Mouse (Mus musculus) mesoderm, embryonic 11.5 days (tissue): Measurements from ENCODE around the gene Tmem39a.

Experiments used
- DNase-seq: peaks from one replicate; pipeline ENCODE4 v3.0.0-alpha.2; 2012; ENCODE audit warnings: low read depth, low spot score

The Tmem39a gene

DNA sequence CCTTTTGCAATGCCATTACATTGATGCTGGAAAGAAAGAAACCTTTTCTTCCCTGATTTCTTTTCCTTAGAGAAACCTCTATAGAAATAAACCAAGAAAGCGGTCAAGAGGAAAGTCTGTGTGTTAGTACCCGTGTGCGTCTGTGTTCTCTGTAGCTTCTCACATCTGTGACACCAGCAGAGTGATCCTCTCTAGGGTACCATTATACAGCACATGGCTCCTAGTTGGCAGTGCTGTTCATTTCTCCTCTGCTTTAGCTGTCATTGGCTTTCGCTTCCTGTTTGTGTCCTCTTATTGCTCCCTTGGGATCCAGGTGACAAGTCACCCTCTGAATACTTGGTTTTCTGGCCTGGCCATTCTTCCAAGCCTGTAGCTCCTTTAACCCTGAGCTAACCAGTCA lies 29.1 kb downstream of the Tmem39a start:
- no peak for DNase-seq

DNA sequence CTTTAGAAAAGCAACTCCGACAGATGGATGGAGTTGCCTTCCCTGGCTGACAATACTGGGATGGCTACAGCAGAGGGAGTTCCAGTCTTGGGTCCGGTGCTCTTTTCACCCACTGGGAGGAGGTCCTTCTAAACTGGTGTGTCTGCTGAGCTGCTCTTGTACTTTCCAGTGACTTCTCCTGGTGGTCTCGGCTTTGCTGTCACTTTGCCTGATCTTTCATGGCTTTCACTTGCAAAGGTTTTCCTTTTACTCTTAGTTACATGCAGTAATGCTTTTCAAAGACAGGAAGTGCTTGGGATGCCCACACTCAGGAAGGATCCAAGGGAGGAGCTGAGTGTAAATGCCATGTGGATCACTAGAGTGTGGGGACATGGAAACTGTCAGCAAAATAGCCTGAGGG lies 33.0 kb downstream of the Tmem39a start:
- no peak for DNase-seq

DNA sequence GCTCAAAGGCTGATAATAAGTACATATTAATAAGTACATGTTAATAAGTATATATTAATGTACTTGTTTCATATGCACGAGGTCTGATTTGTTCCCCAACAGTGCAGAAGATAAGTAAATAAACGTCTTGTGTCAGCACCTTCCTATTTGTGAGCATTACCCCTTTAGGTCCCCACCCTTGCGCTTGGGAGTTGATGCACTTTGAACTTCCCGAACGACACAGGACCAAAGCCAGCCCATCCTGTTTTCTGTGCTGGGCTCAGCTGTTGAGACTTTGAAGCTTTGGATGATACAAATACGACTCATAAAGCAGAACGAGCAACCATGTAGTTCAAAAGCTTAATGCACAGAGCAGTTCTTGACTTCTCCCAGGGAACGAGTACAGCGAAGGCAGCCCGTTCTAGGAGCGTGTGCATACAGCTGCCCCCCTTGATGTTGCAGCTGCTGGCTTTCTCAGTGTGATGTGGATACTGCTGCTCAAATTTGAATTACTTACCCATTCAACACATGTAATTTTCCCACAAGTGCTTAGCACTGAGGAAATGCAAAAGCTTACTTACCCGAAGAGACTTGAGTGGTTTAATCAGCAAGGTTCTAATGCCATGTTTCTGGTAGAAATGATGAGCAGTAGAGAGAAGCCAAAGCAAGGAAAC lies 33.7 kb downstream of the Tmem39a start:
- no peak for DNase-seq

DNA sequence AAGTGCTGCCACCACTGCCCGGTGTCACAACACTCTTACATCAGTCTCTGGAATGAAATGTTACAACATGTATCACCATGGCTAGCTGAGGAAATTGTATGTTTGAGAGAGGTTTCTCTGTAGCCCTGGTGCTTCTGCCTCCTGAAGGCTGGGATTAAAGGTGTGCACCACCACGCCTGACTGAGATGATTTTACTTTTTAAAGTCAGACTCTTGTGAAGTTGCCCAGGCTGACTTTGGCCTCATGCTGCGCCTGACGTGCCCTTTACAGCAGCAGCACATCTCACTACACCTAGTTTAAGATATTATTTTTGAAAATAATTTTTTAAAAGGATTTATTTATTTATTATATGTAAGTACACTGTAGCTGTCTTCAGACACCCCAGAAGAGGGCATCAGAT lies 34.4 kb downstream of the Tmem39a start:
- no peak for DNase-seq

DNA sequence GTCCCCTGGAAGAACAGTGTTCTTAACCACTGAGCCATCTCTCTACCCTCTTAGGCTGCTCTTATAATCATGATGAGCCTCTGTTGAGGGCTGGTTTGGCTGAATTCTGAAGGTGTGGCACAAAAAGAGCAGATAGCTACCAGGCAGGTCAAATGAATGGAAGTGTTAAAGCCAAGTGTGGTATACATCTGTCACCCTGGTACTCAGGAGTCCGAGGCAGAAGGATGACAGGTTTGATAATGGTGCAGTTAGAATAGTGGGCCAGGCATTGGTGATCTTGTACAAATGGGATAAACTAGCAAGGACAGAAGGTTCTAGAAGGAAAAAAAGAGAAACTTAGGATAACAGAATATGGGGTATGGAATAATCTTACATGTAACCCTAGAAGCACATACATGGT lies 35.9 kb downstream of the Tmem39a start:
- no peak for DNase-seq

DNA sequence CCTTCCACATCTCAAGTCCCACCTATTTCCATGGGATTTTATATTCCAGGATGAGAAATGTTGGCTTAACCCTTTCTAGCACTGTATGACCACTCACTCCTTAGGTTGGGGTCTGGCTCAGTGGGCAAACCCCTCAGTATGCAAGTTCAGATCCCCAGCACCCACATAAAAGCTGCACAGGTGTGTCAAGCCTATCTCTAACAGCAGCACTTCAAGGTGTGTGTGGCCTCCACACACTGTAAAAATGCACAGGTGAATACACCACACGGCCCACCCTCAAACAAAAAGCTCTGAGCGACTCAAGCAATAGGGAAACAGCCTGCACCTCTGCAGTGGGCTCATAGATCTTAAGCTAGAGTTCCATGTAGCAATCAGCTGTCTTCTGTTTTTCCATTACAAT lies 37.6 kb downstream of the Tmem39a start:
- no peak for DNase-seq

DNA sequence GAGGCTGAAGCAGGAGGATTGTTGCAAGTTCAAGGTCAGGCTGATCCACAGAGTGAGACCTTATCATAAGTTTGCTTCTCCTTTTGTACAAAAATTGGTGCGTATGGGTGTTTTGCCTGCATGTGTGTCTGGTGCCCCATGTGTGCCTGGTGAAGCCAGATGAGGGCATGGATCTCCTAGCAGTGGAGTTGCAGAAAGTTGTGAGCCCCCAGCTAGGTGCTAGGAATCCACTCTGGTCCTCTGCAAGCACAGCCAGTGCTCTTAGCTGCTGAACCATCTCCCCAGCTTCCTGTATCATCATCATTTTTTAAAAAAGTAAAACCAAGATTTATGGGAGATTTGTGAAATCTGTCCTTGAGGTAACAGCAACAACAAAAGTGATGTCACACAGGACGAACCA lies 38.2 kb downstream of the Tmem39a start:
- DNase-seq, result no peak

DNA sequence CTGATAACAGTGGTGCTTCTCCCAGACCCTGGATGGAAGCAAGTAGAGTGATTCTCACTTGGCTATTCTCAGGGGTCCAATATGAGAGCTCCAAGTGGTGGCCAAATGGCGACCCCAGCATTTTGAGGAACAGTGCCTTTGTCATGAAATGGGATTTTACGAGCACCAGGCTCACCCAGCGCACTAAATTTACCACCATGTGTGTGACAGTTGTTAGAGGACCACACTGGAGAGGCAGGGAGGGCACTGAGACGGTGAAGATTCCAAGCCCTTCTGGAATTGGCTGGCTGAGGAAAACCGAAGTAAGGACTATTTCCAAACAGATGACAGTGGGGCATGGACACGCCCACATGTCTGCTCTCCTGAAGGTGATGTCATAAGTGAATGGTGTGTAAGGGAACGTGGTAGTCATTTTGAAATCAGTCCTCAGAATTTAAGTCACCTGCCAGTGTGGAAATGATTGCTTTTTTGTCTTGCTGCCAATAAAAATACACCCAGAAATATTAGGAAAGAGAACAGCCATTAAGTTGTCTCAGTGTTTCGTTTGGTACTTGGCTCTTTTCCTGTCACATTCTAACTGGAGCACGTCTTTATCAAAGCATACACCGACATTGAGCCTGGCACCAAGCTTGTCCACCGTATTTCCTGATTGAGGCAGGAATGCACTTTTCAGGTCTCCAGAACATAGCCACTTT lies 40.6 kb downstream of the Tmem39a start:
- DNase-seq, result no peak

DNA sequence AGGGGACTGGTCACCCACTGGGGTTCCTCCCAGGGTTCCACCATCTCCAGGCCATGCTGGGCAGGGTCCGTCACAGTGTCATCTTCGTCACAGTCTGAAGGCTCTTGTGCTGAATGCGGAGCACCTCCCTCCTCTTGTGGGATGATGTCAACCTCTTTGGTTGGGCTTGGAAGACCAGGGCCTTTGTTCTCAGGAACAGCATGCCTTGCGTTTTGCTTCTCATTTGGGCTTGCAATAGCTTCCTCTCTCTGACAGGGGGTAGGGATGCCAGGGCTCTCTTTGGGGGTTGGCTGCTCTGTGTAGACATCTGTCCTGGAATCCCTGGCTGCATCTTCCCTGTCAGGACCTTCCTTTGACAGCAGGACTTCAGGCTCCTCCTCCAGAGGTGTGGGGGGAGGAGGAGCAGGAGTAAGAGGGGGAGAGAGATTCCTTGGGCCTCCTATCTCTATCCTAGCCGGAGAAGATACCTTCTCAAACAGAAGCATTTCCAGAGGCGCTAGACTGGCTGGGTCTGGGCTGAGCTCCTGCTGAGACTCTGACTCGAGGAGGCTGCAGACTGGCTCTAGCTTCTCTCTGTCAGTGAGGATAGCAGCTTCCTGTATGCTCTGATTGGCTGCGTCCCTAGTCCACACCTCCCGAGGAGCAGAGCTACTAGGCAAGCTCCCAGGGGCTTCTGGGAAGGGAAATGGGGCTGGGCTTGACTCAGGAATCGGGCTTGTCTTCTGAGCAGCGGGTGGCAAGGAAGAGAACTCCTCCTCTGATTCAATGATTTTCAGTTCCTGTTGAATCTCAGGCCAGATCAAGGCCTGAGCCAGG lies 44.7 kb downstream of the Tmem39a start:
- DNase-seq, result no peak

DNA sequence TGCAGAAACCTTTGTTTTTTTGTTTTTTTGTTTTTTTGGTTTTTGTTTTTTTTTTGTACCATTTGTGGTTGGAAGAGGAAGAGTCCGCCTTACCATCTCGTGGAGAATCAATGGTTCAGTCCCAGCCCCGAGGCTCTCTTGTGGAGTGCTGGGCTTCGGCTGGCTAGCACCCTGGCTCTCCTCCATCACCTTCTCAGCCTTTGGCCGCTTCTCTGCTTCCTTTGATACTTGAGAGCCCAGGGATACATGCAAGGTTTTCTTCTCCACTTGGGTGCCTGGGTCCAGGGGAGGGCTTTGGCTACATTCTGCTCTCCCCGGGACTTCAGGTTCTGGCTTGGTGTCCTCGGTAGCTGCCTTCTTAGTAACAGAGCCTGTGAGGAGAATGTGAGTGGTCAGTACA lies 48.0 kb downstream of the Tmem39a start:
- no peak for DNase-seq

DNA sequence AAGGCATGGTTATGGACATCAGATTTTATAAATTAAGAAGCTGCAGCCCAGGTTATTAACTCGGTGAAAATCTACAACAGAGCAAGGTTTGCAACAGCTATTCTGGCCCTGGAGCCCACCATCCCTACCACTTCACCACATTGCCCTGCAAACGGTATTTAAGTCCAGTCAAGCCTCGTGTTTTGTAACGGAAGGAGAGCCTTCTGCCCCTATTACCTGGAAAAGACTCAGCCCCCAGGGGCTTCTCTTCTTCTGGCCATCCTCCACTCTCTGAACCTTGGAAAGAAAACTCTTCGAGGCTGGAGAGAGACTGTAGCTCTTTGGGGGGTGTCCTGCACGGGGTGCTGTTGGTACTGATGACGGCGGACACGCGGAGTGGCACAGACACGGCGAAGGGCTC lies 50.2 kb downstream of the Tmem39a start:
- no peak for DNase-seq

DNA sequence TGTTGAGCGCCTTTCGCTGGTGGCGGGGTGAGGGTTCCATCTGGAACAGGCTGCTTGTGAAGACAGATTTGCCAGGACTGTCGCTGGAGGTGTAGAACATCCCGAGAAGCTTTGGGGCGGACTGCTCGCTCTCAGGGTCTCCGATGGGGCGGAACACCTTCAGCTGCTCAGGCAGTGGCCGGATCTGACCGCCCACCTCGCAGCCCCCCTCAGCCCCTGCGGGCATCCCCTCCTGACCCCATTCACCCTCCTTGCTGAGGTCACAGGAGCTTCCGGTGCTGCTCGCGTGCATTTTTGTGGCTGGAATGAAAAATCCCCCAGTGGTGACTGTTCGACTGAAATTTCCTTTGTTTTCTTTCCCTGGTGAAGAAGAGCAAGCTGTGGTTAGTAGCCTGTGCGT lies 50.6 kb downstream of the Tmem39a start:
- DNase-seq, result no peak

DNA sequence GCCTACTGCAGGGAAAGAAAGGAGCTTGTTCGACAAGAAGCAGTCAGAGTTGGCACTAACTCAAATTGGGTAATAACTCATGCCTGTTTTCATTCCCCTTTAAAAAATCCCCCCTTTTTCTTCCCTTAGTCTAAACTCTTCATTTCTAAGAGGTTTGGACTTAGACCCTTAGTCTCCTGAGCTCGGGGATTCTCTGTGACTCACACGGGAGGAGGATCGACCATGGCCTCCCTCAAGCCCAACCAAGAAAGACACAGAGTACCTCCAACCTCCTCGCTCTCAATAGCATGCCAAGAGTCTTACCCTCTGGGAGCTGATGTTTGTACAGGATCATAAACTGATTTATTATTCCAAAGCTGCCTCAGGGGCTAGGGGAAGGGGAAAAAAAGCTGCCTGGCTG lies 54.1 kb downstream of the Tmem39a start:
- DNase-seq, result no peak

DNA sequence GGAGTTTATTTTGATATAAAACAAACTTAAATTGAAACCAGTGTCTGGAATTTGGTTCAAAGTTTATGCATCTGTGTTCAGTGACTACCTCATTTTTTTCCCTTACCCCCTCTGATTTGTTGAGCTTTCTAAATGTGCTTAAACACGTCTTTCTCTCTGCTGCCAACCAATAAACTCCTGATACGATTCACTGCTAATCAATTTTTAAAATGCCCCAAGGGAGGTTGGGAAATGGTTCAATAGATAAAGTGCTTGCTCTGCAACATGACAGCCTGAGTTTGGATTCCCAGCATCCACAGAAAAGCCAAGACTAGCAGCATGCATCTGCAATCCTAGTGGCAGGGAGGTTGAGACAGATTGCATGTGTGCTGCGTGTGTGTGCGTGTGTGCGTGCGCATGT lies 55.1 kb downstream of the Tmem39a start:
- DNase-seq, result no peak

DNA sequence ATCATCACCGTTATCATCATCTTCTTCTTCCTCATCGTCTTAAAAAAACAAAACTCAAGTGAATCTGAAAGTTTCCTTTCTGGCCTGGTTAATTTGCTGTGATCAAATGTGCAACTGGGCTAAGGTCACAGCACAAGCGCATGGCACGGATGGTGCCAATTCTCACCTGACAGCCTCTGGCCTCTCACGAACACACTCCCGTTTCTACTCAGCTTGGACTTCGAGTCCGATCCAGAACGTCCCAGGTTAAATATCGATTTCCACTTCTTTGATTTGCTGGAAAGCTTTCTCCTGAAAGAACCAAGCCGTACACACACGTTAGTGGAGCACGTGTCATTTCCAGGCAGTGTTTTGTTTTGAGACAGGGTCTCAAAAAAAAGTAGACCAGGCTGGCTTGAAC lies 59.5 kb downstream of the Tmem39a start:
- no peak for DNase-seq

DNA sequence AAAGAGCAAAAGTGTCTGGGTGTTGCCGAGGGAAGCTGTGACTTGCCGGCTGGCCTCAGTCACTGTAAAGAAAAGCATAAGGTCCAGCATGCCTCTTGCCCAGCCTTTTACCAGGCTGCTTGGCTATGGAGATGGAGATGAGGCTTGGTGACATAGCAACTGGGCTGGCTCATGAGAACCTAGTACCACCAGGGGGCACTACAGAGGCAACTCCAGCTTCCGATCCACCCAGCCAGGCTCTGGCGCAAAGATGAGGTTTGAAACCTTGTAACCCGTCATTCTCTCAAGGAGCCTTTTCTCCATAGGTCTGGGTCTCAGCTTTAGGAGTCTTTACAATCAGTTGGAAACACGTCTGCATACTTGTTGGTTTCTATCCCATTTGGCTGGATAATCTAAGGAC lies 60.6 kb downstream of the Tmem39a start:
- peak; percentile 82 for DNase-seq

DNA sequence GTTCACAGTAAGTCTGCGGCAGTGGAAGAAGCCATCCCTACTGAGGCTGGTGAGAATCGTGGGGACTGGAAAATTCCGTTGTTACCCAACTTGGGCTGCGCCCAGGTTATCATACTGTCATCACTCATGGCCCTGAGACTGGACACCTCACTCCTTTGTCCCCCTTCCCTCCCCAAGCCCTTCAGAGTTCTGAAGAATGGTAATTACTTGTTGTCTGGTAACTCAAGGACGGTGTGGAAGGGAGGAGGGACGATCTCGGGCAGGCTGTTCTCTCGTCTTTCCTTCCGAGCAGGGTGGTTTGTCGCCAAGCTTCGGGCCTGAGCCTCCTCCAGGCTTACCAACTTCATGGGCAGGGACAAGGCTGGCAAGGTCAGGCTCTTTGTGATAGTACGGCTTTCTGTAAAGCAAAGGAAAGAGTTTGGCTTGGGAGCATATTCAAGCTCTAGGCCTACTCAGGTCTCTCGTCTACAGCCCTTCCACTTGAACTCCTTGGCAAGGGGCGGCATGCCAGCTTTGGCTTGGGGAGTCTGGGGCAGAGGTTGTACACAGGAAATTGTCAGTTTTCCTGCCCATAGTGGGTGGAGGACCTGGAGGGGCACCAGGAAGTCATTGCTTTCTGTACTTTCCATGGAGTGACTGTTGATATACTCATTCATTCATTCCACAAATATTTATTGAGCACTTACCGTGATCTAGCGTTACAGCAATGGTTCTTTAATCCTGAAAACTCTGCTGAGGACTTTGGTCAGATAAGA lies 62.4 kb downstream of the Tmem39a start:
- no peak for DNase-seq

DNA sequence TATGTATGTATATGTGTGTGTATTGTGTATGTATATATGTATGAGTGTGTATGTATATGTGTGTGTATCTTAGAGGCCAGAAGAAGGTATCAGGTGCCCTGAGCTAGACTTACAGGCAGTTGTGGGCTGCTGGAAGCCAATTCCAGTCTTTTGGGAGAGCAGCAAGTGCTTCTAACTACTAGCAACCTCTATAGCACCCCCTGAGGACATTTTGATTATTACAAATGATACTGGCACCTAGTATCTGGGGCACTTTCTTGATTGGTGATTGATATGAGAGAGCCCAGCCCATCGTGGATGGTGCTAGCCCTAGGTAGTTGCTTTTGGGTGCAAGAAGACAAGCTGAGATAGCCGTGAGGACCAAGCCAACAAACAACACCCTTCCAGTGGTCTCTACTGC lies 63.8 kb downstream of the Tmem39a start:
- DNase-seq, result no peak

DNA sequence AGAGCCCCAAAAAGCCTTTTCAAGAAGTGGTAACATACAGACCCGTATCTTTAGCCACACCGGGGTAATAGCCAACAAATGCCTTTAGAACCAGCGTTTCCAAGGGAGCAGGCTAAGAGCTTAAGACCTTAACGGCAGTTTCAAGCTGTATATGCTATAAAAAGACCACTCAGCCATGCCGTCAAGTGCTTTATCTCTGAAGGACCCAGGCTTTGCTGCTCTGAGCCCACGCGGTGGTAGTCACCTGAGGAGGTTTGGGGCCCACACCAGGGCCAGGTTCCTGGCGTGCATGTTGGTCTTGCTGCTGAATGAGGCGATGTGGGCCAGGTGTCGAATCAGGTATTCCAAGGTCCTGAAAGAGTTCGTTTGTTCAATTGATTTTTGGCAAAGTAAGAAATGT lies 65.8 kb downstream of the Tmem39a start:
- no peak for DNase-seq

DNA sequence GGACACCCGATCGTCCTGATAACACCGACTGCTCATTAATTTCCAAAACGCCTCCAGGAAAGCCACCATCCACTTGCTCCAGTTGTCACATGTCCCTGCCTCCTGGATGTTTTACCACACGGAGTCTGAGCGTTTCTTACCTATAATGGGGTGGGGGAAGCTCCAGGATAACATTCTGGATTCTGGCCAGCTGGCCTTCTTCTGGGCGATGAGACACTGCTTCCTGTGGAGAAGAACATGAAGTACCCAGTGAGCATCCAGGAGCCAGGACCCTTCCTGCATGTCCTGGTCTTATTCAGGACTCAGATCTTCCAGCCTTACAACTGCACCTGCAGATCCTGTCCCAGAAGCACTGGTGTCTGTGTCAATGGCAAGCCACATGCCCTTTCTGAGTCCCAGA lies 66.9 kb downstream of the Tmem39a start:
- DNase-seq, result no peak

DNA sequence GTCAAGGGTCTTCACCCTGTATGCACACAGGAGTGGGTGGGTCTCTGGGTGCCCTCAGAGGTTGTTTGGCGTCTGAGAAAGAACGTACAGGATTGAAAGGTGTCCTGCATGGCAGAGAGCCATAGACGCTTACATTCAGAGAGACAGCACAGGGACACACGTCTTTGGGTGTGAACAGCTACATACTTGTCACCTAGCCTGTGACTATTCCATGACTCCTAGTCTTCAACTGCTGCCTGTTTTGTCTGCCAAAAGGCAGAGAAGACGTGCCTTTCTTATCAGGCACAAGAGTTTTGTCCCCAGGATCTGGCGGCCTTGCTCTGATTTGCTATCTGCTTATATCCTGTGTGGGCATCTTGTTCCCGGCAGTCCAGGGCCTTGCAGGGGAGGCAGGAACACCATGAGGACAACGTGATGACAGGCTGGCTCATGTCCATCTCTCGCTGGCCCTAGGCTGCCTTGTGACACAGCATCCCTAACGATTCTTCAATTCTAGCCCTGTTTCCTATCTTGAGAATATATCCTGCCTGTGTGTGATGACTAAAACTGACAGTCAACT lies 67.4 kb downstream of the Tmem39a start:
- no peak for DNase-seq

DNA sequence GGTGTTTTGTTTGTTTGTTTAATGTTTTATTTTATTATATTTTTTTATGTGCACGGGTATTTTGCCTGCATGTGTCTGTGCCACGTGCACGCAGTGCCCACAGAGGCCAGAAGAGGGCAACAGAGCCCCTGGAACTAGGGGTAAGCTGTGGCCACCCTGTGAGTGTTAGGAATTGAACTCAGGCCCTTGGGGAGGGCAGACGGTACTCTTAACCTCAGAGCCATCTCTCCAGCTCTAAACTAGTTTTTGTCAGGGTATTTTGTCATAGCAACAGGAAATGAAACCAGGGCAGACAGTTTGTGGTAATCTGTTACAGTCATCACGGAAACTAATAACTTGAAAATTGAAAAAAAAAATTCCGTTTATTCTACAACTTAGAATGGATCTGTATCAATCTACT lies 73.6 kb downstream of the Tmem39a start:
- no peak for DNase-seq
